Mouse (Mus musculus): ENCODE data around the gene Pi16. TPM values are rescaled to one million over a fixed set of nuclear protein-coding genes. Genes with fewer than 3 reads are reported as not detected.
A peak's percentile ranks its signal among the peaks of the same experiment; 100 is the strongest.
"Not testable (repeated sequence)": the region's sequence is repeated elsewhere in the genome, so short reads cannot be mapped to it uniquely, and the experiment has no call there.

The Pi16 gene
- polyA plus RNA-seq (2011; ENCODE audit: insufficient read depth, insufficient read length, low replicate concordance, missing spikeins): 71.5 and 171 TPM in 2 replicates

- H3K27ac ChIP-seq (ENCODE audit: control insufficient read depth, insufficient read depth, low read depth, low read length, poor library complexity): peak within 1 kb of the TSS; percentile 34
- peak within 1 kb of the TSS; percentile 74 for H3K4me3 ChIP-seq (replicated peaks; ENCODE audit: control insufficient read depth, low read depth, low read length)
- WGBS: 78% methylated on average over 3 of the region's 3 CpGs
- not testable (repeated sequence) for H3K4me1 ChIP-seq (ENCODE audit: control insufficient read depth, insufficient read depth, low read length)
These were observed at the start of gene Pi16 for GRCm38 (mm10) chr17:29317380-29317779. Gene Pi16 (plus strand): TSS chr17:29317680.

- WGBS: 58% methylated on average over 6 of the region's 6 CpGs
- H3K4me3 ChIP-seq (replicated peaks; ENCODE audit: control insufficient read depth, low read depth, low read length): no peak overlapping the region
These were observed 49.4 kb upstream of the Pi16 start for GRCm38 (mm10) chr17:29267931-29268681.

GRCm38 (mm10) chr17:29268682-29269348 is 48.7 kb upstream of the Pi16 start, which contains the start of gene BC004004:
Gene BC004004 (plus strand): TSS chr17:29268788.
- WGBS: under 1% methylated on average over 63 of the region's 63 CpGs
- peak within 1 kb of the TSS; percentile 94 for H3K27ac ChIP-seq (ENCODE audit: control insufficient read depth, insufficient read depth, low read depth, low read length, poor library complexity)

More at GRCm38 (mm10) chr17:29267931-29268681, 49.4 kb upstream of the Pi16 start:
- H3K4me1 ChIP-seq (ENCODE audit: control insufficient read depth, insufficient read depth, low read length): peaks cover 2% of the 10 kb centered on the region; the same call in 1 of the 2 replicates
- no peak for TF ChIP-seq POLR2A (IDR thresholded peaks at IDR 0.05; ENCODE audit: borderline replicate concordance, control insufficient read depth, low read depth, low read length)
- H3K27ac ChIP-seq (ENCODE audit: control insufficient read depth, insufficient read depth, low read depth, low read length, poor library complexity): no peak overlapping the region; the same call in 1 of the 2 replicates

GRCm38 (mm10) chr17:29269349-29269706 is 48.2 kb upstream of the Pi16 start:
- H3K4me1 ChIP-seq (ENCODE audit: control insufficient read depth, insufficient read depth, low read length): peaks cover 2% of the 10 kb centered on the region; the same call in 1 of the 2 replicates

More at GRCm38 (mm10) chr17:29268682-29269348, 48.7 kb upstream of the Pi16 start, which contains the start of gene BC004004:
- Histone ChIP-seq H3K4me1 (ENCODE audit: control insufficient read depth, insufficient read depth, low read length) (peaks cover 2% of the 10 kb centered on the region; the same call in 1 of the 2 replicates), H3K4me3 (replicated peaks; ENCODE audit: control insufficient read depth, low read depth, low read length) (peak within 1 kb of the TSS; percentile 87)
- TF ChIP-seq CTCF (IDR thresholded peaks at IDR 0.05; ENCODE audit: control insufficient read depth, insufficient read depth, low read length) (peak; percentile 66), POLR2A (IDR thresholded peaks at IDR 0.05; ENCODE audit: borderline replicate concordance, control insufficient read depth, low read depth, low read length) (peak; percentile 68; the same call in 1 of the 2 replicates)

GRCm38 (mm10) chr17:29270148-29270698 is 47.3 kb upstream of the Pi16 start:
- no peak for TF ChIP-seq POLR2A (IDR thresholded peaks at IDR 0.05; ENCODE audit: borderline replicate concordance, control insufficient read depth, low read depth, low read length)
- no peak for TF ChIP-seq CTCF (IDR thresholded peaks at IDR 0.05; ENCODE audit: control insufficient read depth, insufficient read depth, low read length)
- WGBS: 64% methylated on average over 9 of the region's 9 CpGs
- Histone ChIP-seq H3K4me3 (replicated peaks; ENCODE audit: control insufficient read depth, low read depth, low read length) (no peak overlapping the region), H3K27ac (ENCODE audit: control insufficient read depth, insufficient read depth, low read depth, low read length, poor library complexity) (peak overlapping the region; percentile 69), H3K4me1 (ENCODE audit: control insufficient read depth, insufficient read depth, low read length) (peaks cover 2% of the 10 kb centered on the region; the same call in 1 of the 2 replicates)

More at GRCm38 (mm10) chr17:29269349-29269706, 48.2 kb upstream of the Pi16 start:
- TF ChIP-seq CTCF (IDR thresholded peaks at IDR 0.05; ENCODE audit: control insufficient read depth, insufficient read depth, low read length): no peak
- no peak for TF ChIP-seq POLR2A (IDR thresholded peaks at IDR 0.05; ENCODE audit: borderline replicate concordance, control insufficient read depth, low read depth, low read length)
- Histone ChIP-seq H3K4me3 (replicated peaks; ENCODE audit: control insufficient read depth, low read depth, low read length) (peak overlapping the region; percentile 87), H3K27ac (ENCODE audit: control insufficient read depth, insufficient read depth, low read depth, low read length, poor library complexity) (peak overlapping the region; percentile 94; the same call in 1 of the 2 replicates)
- 6% methylated on average over 10 of the region's 10 CpGs for WGBS

GRCm38 (mm10) chr17:29273156-29273555 is 44.3 kb upstream of the Pi16 start:
- TF ChIP-seq CTCF (IDR thresholded peaks at IDR 0.05; ENCODE audit: control insufficient read depth, insufficient read depth, low read length) (no peak), POLR2A (IDR thresholded peaks at IDR 0.05; ENCODE audit: borderline replicate concordance, control insufficient read depth, low read depth, low read length) (no peak)
- 87% methylated on average over 7 of the region's 7 CpGs for WGBS

GRCm38 (mm10) chr17:29273889-29274288 is 43.6 kb upstream of the Pi16 start:
- 90% methylated on average over 11 of the region's 11 CpGs for WGBS
- H3K4me3 ChIP-seq (replicated peaks; ENCODE audit: control insufficient read depth, low read depth, low read length): no peak overlapping the region
- TF ChIP-seq CTCF (IDR thresholded peaks at IDR 0.05; ENCODE audit: control insufficient read depth, insufficient read depth, low read length) (no peak), POLR2A (IDR thresholded peaks at IDR 0.05; ENCODE audit: borderline replicate concordance, control insufficient read depth, low read depth, low read length) (no peak)
- no peak overlapping the region for H3K27ac ChIP-seq (ENCODE audit: control insufficient read depth, insufficient read depth, low read depth, low read length, poor library complexity)
- H3K4me1 ChIP-seq (ENCODE audit: control insufficient read depth, insufficient read depth, low read length): peaks cover 3% of the 10 kb centered on the region; the same call in 1 of the 2 replicates

More at GRCm38 (mm10) chr17:29273156-29273555, 44.3 kb upstream of the Pi16 start:
- H3K4me1 ChIP-seq (ENCODE audit: control insufficient read depth, insufficient read depth, low read length): peaks cover 3% of the 10 kb centered on the region; the same call in 1 of the 2 replicates
- no peak overlapping the region for H3K4me3 ChIP-seq (replicated peaks; ENCODE audit: control insufficient read depth, low read depth, low read length)
- H3K27ac ChIP-seq (ENCODE audit: control insufficient read depth, insufficient read depth, low read depth, low read length, poor library complexity): no peak overlapping the region

GRCm38 (mm10) chr17:29280422-29280821 is 37.1 kb upstream of the Pi16 start:
- WGBS: 81% methylated on average over 5 of the region's 5 CpGs
- peaks cover 1% of the 10 kb centered on the region; the same call in 1 of the 2 replicates for H3K4me1 ChIP-seq (ENCODE audit: control insufficient read depth, insufficient read depth, low read length)
- TF ChIP-seq POLR2A (IDR thresholded peaks at IDR 0.05; ENCODE audit: borderline replicate concordance, control insufficient read depth, low read depth, low read length) (no peak), CTCF (IDR thresholded peaks at IDR 0.05; ENCODE audit: control insufficient read depth, insufficient read depth, low read length) (no peak)
- H3K27ac ChIP-seq (ENCODE audit: control insufficient read depth, insufficient read depth, low read depth, low read length, poor library complexity): no peak overlapping the region
- H3K4me3 ChIP-seq (replicated peaks; ENCODE audit: control insufficient read depth, low read depth, low read length): no peak overlapping the region

Data from bone marrow, adult 2 months (tissue).